Mouse (Mus musculus): ENCODE data around the gene Olfr403. TPM values are rescaled to one million over a fixed set of nuclear protein-coding genes. Genes with fewer than 3 reads are reported as not detected.
"Not testable (repeated sequence)": the region's sequence is repeated elsewhere in the genome, so short reads cannot be mapped to it uniquely, and the experiment has no call there.

Gene Olfr403
- polyA plus RNA-seq (2012; rRNA removed) = not detected in 2 replicates

DNA sequence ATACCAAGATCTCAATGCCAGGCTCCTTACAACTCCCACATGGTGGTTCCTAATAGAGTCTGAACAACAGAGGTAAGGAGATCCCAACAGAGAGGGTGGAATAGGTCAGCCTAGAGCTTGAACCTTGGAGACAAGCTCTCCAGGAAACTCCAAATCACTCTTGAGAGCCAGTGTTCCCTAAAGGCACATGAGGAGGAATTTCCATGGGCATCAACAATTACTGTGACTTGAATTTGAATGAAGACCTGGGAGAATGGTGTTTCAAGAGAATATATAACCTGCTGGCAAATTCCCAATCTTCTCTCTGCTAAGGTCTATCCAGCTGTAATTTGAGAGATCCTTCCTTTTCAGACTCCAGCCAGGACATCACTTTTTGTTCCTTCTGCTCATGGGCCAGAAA lies at the start of gene Olfr403:
Gene Olfr403 (plus strand): TSS at position 301 of the 400 bp plus-strand sequence.
- no peak for DNase-seq (ENCODE audit: low read depth, low spot score)

DNA sequence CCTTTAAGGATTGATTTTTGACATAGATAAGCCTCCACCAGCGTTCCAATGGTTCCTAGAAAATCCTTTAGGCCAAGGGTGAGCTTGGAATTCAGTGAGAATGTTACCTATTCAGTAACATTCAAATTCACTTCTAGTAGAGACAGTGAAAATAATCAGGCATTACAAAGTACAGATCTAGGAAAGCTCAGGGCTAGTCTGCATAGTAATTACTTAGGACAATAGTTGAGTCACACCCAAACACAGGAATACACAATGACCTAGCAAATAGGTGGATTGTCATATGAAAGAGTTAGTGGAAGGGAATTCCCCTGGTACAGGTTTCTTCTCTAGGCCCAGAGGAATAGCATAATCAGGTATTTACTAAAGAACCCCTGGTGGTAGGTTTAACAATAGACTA lies 46.0 kb upstream of the Olfr403 start:
- WGBS = 23% methylated on average over 1 of the region's 1 CpGs
- DNase-seq (ENCODE audit: low read depth, low spot score) = not testable (repeated sequence)

DNA sequence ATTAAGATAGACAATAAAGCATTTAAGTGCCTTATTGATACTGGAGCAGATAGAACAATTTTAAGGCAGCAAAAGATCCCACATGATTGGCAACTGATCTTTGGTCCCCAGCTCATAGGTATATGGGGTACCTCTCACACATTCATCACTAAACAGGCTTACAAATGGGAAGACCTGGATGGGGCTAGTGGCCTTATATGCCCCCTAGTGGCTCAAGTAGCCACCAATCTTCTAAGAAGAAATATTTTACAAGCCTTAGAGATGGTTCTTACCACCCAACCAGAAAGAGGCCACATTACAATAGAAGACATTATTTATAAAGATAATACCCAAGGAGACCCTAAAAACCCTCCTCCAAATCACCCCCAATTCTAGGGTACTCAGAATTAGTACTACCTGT lies 40.2 kb upstream of the Olfr403 start:
- no peak for DNase-seq (ENCODE audit: low read depth, low spot score)

DNA sequence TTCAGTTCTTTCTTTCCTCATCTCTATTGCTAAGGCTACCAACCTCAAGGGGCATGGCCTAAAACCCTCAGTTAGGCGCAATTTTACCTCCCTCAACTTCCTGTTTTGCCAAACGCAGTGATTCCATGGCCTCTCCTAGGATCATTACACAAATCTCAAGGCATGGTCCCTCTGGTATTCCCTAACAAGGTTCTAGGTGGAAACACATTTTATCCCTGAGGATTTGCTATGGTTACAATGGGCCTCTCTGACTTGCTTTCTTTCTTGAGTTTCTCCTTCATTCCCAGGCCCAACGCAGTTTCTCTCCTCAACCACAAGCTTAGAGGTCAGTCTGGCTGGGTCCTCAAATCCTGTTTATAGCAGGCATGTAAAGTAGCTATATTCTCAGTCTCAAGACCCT lies 32.8 kb upstream of the Olfr403 start, which contains the start of gene Olfr402:
Gene Olfr402 (plus strand): TSS at position 301 of the 400 bp plus-strand sequence.
- DNase-seq (ENCODE audit: low read depth, low spot score) = no peak
- WGBS = 57% methylated on average over 3 of the region's 3 CpGs

DNA sequence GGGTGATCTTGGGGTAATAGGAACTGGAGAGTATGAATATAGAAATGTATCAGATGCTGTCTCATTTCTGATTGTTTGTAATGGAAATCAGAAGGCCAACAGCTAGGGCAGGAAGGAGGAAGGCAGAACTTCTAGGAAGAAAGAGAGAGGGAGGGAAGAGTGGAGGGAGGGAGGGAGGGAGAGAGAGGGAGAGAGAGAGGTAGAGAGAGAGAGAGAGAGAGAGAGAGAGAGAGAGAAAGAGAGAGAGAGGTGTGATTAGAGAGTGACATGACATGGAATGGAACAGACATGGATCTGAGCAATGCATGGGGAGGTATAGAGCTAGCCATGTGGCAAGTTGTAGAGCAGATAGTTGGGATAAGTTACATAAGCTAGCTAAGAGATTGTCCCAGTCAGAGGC lies 17.3 kb upstream of the Olfr403 start:
- DNase-seq (ENCODE audit: low read depth, low spot score) = no peak

DNA sequence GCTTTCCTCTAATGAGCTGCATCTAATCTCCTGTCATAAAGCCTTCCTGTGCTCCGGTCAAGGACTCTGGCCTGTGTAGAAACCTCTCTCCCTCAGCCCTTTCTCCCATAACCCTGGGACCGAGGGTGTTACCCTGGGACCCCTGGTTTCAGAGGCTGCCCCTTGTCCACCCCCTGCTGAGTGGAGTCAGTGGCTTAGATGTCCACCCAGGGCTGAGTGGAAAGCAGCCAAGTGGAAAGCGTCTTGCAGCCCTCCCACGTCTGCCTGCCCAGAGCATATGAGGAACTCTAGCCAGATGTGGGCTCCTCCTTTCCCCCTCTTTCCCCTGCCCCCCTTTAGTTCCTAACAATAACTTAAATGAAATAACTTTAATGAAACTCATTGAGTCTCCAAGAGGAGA lies 2.9 kb upstream of the Olfr403 start:
- DNase-seq (ENCODE audit: low read depth, low spot score) = no peak

DNA sequence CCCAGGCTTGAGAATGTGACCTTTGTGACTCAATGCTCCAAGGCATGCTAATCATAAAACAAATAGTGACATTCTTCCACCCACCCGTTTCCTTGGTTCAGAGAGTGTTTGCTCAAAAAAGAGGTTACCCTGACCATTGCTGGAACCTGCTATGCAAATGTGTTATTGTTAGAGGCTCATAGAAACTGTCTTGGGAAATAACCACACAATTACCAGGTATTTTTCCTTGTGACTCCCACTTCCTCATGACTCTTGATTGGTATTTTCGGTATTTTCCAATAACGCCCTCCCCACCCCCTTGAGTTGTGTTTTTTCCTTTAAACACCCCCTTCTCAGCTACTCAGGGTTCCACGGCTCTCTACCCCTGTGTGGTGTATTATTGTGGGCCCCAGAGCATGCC lies 2.3 kb upstream of the Olfr403 start:
- no peak for DNase-seq (ENCODE audit: low read depth, low spot score)
- WGBS = 62% methylated on average over 4 of the region's 4 CpGs

More for the DNA sequence above, 2.9 kb upstream of the Olfr403 start:
- WGBS = 73% methylated on average over 4 of the region's 4 CpGs

DNA sequence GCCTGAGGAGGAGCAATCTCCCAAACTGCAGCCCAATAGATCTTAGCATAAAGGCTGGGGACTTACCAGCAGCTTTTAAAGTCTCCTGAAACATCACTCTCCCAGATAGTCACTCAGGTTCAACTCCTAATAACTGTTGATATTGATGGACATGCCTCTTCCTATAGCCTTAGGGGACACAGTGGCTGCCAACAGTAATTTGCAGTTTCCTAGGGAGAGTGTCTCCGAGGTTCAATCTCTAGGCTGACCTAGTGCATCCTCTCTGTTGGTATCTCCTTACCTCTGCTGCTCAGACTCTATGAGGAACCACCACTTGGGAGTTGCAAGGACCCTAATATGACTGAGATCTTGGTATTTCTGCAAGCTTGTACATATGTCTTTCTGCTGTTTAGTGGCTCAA lies 25.2 kb downstream of the Olfr403 start, which contains the start of gene Olfr43:
Gene Olfr43 (minus strand): TSS at position 101 of the 400 bp plus-strand sequence.
- no peak for DNase-seq (ENCODE audit: low read depth, low spot score)
- 42% methylated on average over 1 of the region's 1 CpGs for WGBS

DNA sequence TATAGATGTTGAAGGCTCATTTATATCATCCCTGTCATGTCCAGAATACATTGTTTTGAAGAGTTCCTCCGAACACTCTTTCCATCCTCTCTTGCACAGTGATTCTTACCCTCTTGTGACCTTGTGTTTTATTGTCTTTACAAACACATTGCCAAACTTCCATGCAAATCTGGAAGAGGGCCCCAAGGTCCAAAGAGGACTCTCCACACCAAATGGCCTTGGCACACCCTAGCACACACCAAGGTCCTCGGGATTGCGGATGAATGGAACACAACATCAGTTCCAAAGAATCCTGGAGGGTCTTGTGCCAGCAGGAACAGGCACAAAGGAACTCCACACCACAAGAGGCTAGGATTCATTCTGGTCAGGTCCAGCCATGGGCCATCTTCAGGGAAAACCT lies 55.2 kb downstream of the Olfr403 start:
- 80% methylated on average over 3 of the region's 3 CpGs for WGBS

More for the DNA sequence above, 55.2 kb downstream of the Olfr403 start:
- no peak for DNase-seq (ENCODE audit: low read depth, low spot score)

Other genes starting within 250 kb of the Olfr403 start
- gene Olfr23, start 249.6 kb upstream of the Olfr403 start, polyA plus RNA-seq (2012; rRNA removed) = not detected in 2 replicates
- not detected in 2 replicates for gene Olfr397, start 225.4 kb upstream of the Olfr403 start, polyA plus RNA-seq (2012; rRNA removed)
- not detected in 2 replicates for gene Olfr398, start 195.8 kb upstream of the Olfr403 start, polyA plus RNA-seq (2012; rRNA removed)
- gene Olfr139, start 129.7 kb upstream of the Olfr403 start, polyA plus RNA-seq (2012; rRNA removed) = not detected in 2 replicates
- not detected in 2 replicates for gene Olfr399, start 129.6 kb upstream of the Olfr403 start, polyA plus RNA-seq (2012; rRNA removed)
- not detected in 2 replicates for gene Zfp616, start 116.3 kb upstream of the Olfr403 start, polyA plus RNA-seq (2012; rRNA removed)
- not detected in 2 replicates for gene Olfr401, start 72.5 kb upstream of the Olfr403 start, polyA plus RNA-seq (2012; rRNA removed)
- not detected in 2 replicates for gene Olfr402, start 32.7 kb upstream of the Olfr403 start, polyA plus RNA-seq (2012; rRNA removed)
- gene Olfr43, start 25.1 kb downstream of the Olfr403 start, polyA plus RNA-seq (2012; rRNA removed) = not detected in 2 replicates
- gene Olfr406, start 73.6 kb downstream of the Olfr403 start, polyA plus RNA-seq (2012; rRNA removed) = not detected in 2 replicates
- gene Olfr59, start 97.5 kb downstream of the Olfr403 start, polyA plus RNA-seq (2012; rRNA removed) = not detected in 2 replicates
- not detected in 2 replicates for gene Olfr410, start 151.8 kb downstream of the Olfr403 start, polyA plus RNA-seq (2012; rRNA removed)
- not detected in 2 replicates for gene Olfr411, start 166.4 kb downstream of the Olfr403 start, polyA plus RNA-seq (2012; rRNA removed)
- gene Olfr412, start 175.8 kb downstream of the Olfr403 start, polyA plus RNA-seq (2012; rRNA removed) = not detected in 2 replicates